Mouse (Mus musculus): ENCODE results near the gene Pla2g6. TPM values are rescaled to one million over a fixed set of nuclear protein-coding genes. Genes with fewer than 3 reads are reported as not detected.

Pla2g6 gene
- polyA plus RNA-seq, 1 experiment from 2014 or later, result 17.4 TPM

- Histone ChIP-seq H3K4me2 (replicated peaks; ENCODE audit: low read depth, low read length) (peak overlapping the region; percentile 99), H3K27ac (ENCODE audit: low read length) (no peak overlapping the region), H3K9me3 (ENCODE audit: control insufficient read depth, low read depth, low read length) (no peaks in the 10 kb centered on the region), H3K4me1 (ENCODE audit: control insufficient read depth, insufficient read depth, low read length) (peaks cover 36% of the 10 kb centered on the region), H3K36me3 (ENCODE audit: control insufficient read depth, insufficient read depth, low read length) (peaks cover under 1% of the 10 kb centered on the region; the same call in 1 of the 2 replicates), H3K4me3 (ENCODE audit: low read depth, low read length) (peak overlapping the region; percentile 42), H3K9ac (replicated peaks; ENCODE audit: low read depth, low read length) (no peak overlapping the region), H3K27me3 (ENCODE audit: control insufficient read depth, insufficient read depth, low read length) (no peaks in the 10 kb centered on the region)
- no peak for ATAC-seq (ENCODE audit: insufficient number of reproducible peaks, insufficient read depth, low FRiP score, low read depth)
- 69% methylated on average over 8 of the region's 8 CpGs for WGBS
Observed at GRCm38 (mm10) chr15:79356481-79356880, 28.3 kb upstream of the Pla2g6 start.

GRCm38 (mm10) chr15:79354619-79355018 is 26.4 kb upstream of the Pla2g6 start:
- no peaks in the 10 kb centered on the region for H3K36me3 ChIP-seq (ENCODE audit: control insufficient read depth, insufficient read depth, low read length)
- no peaks in the 10 kb centered on the region for H3K27me3 ChIP-seq (ENCODE audit: control insufficient read depth, insufficient read depth, low read length)
- 75% methylated on average over 4 of the region's 4 CpGs for WGBS
- H3K9me3 ChIP-seq (ENCODE audit: control insufficient read depth, low read depth, low read length), result no peaks in the 10 kb centered on the region
- H3K4me3 ChIP-seq (ENCODE audit: low read depth, low read length), result no peak overlapping the region
- no peak overlapping the region for H3K27ac ChIP-seq (ENCODE audit: low read length)
- no peak overlapping the region for H3K4me2 ChIP-seq (replicated peaks; ENCODE audit: low read depth, low read length)
- ATAC-seq (ENCODE audit: insufficient number of reproducible peaks, insufficient read depth, low FRiP score, low read depth), result no peak
- H3K4me1 ChIP-seq (ENCODE audit: control insufficient read depth, insufficient read depth, low read length), result peaks cover 22% of the 10 kb centered on the region
- no peak overlapping the region for H3K9ac ChIP-seq (replicated peaks; ENCODE audit: low read depth, low read length)

GRCm38 (mm10) chr15:79353690-79354305 is 25.6 kb upstream of the Pla2g6 start:
- H3K9ac ChIP-seq (replicated peaks; ENCODE audit: low read depth, low read length), result no peak overlapping the region
- 88% methylated on average over 5 of the region's 5 CpGs for WGBS
- no peaks in the 10 kb centered on the region for H3K9me3 ChIP-seq (ENCODE audit: control insufficient read depth, low read depth, low read length)
- H3K4me2 ChIP-seq (replicated peaks; ENCODE audit: low read depth, low read length), result no peak overlapping the region
- H3K27ac ChIP-seq (ENCODE audit: low read length), result no peak overlapping the region
- no peaks in the 10 kb centered on the region for H3K27me3 ChIP-seq (ENCODE audit: control insufficient read depth, insufficient read depth, low read length)
- H3K36me3 ChIP-seq (ENCODE audit: control insufficient read depth, insufficient read depth, low read length), result no peaks in the 10 kb centered on the region
- ATAC-seq (ENCODE audit: insufficient number of reproducible peaks, insufficient read depth, low FRiP score, low read depth), result no peak
- H3K4me3 ChIP-seq (ENCODE audit: low read depth, low read length), result no peak overlapping the region
- H3K4me1 ChIP-seq (ENCODE audit: control insufficient read depth, insufficient read depth, low read length), result peaks cover 22% of the 10 kb centered on the region

- Histone ChIP-seq H3K4me2 (replicated peaks; ENCODE audit: low read depth, low read length) (no peak overlapping the region), H3K9ac (replicated peaks; ENCODE audit: low read depth, low read length) (no peak overlapping the region), H3K4me1 (ENCODE audit: control insufficient read depth, insufficient read depth, low read length) (peaks cover 22% of the 10 kb centered on the region), H3K4me3 (ENCODE audit: low read depth, low read length) (no peak overlapping the region), H3K36me3 (ENCODE audit: control insufficient read depth, insufficient read depth, low read length) (no peaks in the 10 kb centered on the region), H3K9me3 (ENCODE audit: control insufficient read depth, low read depth, low read length) (no peaks in the 10 kb centered on the region), H3K27ac (ENCODE audit: low read length) (no peak overlapping the region), H3K27me3 (ENCODE audit: control insufficient read depth, insufficient read depth, low read length) (no peaks in the 10 kb centered on the region)
- no peak for ATAC-seq (ENCODE audit: insufficient number of reproducible peaks, insufficient read depth, low FRiP score, low read depth)
- whole genome bisulfite sequencing, result 81% methylated on average over 6 of the region's 6 CpGs
Observed at GRCm38 (mm10) chr15:79352479-79352878, 24.3 kb upstream of the Pla2g6 start.

GRCm38 (mm10) chr15:79351331-79351767 is 23.2 kb upstream of the Pla2g6 start:
- no peaks in the 10 kb centered on the region for H3K27me3 ChIP-seq (ENCODE audit: control insufficient read depth, insufficient read depth, low read length)
- 0 out of 2 replicates have a peak overlapping the region, but pooled peaks have one; percentile 10 for H3K4me2 ChIP-seq (replicated peaks; ENCODE audit: low read depth, low read length)
- H3K4me1 ChIP-seq (ENCODE audit: control insufficient read depth, insufficient read depth, low read length), result peaks cover 14% of the 10 kb centered on the region
- WGBS, result 23% methylated on average over 15 of the region's 15 CpGs
- H3K4me3 ChIP-seq (ENCODE audit: low read depth, low read length), result no peak overlapping the region
- no peak for ATAC-seq (ENCODE audit: insufficient number of reproducible peaks, insufficient read depth, low FRiP score, low read depth)
- no peaks in the 10 kb centered on the region for H3K9me3 ChIP-seq (ENCODE audit: control insufficient read depth, low read depth, low read length)
- no peak overlapping the region for H3K9ac ChIP-seq (replicated peaks; ENCODE audit: low read depth, low read length)
- no peaks in the 10 kb centered on the region for H3K36me3 ChIP-seq (ENCODE audit: control insufficient read depth, insufficient read depth, low read length)
- H3K27ac ChIP-seq (ENCODE audit: low read length), result no peak overlapping the region

GRCm38 (mm10) chr15:79350866-79351265 is 22.7 kb upstream of the Pla2g6 start:
- H3K9ac ChIP-seq (replicated peaks; ENCODE audit: low read depth, low read length), result no peak overlapping the region
- no peaks in the 10 kb centered on the region for H3K36me3 ChIP-seq (ENCODE audit: control insufficient read depth, insufficient read depth, low read length)
- 93% methylated on average over 4 of the region's 4 CpGs for WGBS
- H3K4me3 ChIP-seq (ENCODE audit: low read depth, low read length), result no peak overlapping the region
- no peak overlapping the region for H3K27ac ChIP-seq (ENCODE audit: low read length)
- peaks cover 14% of the 10 kb centered on the region for H3K4me1 ChIP-seq (ENCODE audit: control insufficient read depth, insufficient read depth, low read length)
- no peaks in the 10 kb centered on the region for H3K9me3 ChIP-seq (ENCODE audit: control insufficient read depth, low read depth, low read length)
- ATAC-seq (ENCODE audit: insufficient number of reproducible peaks, insufficient read depth, low FRiP score, low read depth), result no peak
- H3K4me2 ChIP-seq (replicated peaks; ENCODE audit: low read depth, low read length), result no peak overlapping the region
- H3K27me3 ChIP-seq (ENCODE audit: control insufficient read depth, insufficient read depth, low read length), result no peaks in the 10 kb centered on the region

- Histone ChIP-seq H3K9ac (replicated peaks; ENCODE audit: low read depth, low read length) (no peak overlapping the region; the same call in 1 of the 2 replicates), H3K27ac (ENCODE audit: low read length) (no peak overlapping the region; the same call in 1 of the 2 replicates), H3K4me3 (ENCODE audit: low read depth, low read length) (peak overlapping the region; percentile 67), H3K4me2 (replicated peaks; ENCODE audit: low read depth, low read length) (peak overlapping the region; percentile 73), H3K27me3 (ENCODE audit: control insufficient read depth, insufficient read depth, low read length) (no peaks in the 10 kb centered on the region), H3K4me1 (ENCODE audit: control insufficient read depth, insufficient read depth, low read length) (peaks cover 14% of the 10 kb centered on the region), H3K9me3 (ENCODE audit: control insufficient read depth, low read depth, low read length) (no peaks in the 10 kb centered on the region), H3K36me3 (ENCODE audit: control insufficient read depth, insufficient read depth, low read length) (no peaks in the 10 kb centered on the region)
- WGBS, result 48% methylated on average over 8 of the region's 8 CpGs
- no peak for ATAC-seq (ENCODE audit: insufficient number of reproducible peaks, insufficient read depth, low FRiP score, low read depth)
Observed at GRCm38 (mm10) chr15:79348651-79349050, 20.5 kb upstream of the Pla2g6 start.

GRCm38 (mm10) chr15:79347845-79348506 is 19.8 kb upstream of the Pla2g6 start:
- peak overlapping the region; percentile 73 for H3K4me2 ChIP-seq (replicated peaks; ENCODE audit: low read depth, low read length)
- WGBS, result under 1% methylated on average over 45 of the region's 46 CpGs
- peak overlapping the region; percentile 67 for H3K4me3 ChIP-seq (ENCODE audit: low read depth, low read length)
- H3K27me3 ChIP-seq (ENCODE audit: control insufficient read depth, insufficient read depth, low read length), result no peaks in the 10 kb centered on the region
- H3K4me1 ChIP-seq (ENCODE audit: control insufficient read depth, insufficient read depth, low read length), result peaks cover 14% of the 10 kb centered on the region
- no peaks in the 10 kb centered on the region for H3K9me3 ChIP-seq (ENCODE audit: control insufficient read depth, low read depth, low read length)
- peak overlapping the region; percentile 39 for H3K9ac ChIP-seq (replicated peaks; ENCODE audit: low read depth, low read length)
- ATAC-seq (ENCODE audit: insufficient number of reproducible peaks, insufficient read depth, low FRiP score, low read depth), result peak; percentile 75
- peak overlapping the region; percentile 97 for H3K27ac ChIP-seq (ENCODE audit: low read length)
- H3K36me3 ChIP-seq (ENCODE audit: control insufficient read depth, insufficient read depth, low read length), result no peaks in the 10 kb centered on the region

Data from stomach, embryonic 14.5 days (tissue).